Mouse (Mus musculus) MEL (cell line): ENCODE measurements around the gene Slc16a13.

Experiments
- CTCF ChIP-seq, 3 experiments: IDR thresholded peaks in 2 of 3; conservative IDR thresholded peaks in 1 of 3; 2 replicates each; pipeline ENCODE4 v1.5.1; 2011 to 2012; ENCODE audit warnings: low read length in 3 of 3, low read depth in 2 of 3, mild to moderate bottlenecking in 2 of 3, improper control_type of control experiment in 1 of 3, inconsistent platforms in 1 of 3, mixed read lengths in 1 of 3, moderate library complexity in 1 of 3; ENCODE audit not compliant: control insufficient read depth in 1 of 3, insufficient read depth in 1 of 3, poor library complexity in 1 of 3, severe bottlenecking in 1 of 3
- KAT2A ChIP-seq: conservative IDR thresholded peaks from 2 replicates; pipeline ENCODE4 v1.6.1; 2012; ENCODE audit warnings: low read depth, low read length, improper control_type of control experiment, inconsistent platforms
- ZC3H11A ChIP-seq: IDR thresholded peaks from 2 replicates; pipeline ENCODE4 v1.6.1; 2012; ENCODE audit warnings: low read depth, mild to moderate bottlenecking, inconsistent platforms, low read length, improper control_type of control experiment
- ZNF384 ChIP-seq: IDR thresholded peaks from 2 replicates; pipeline ENCODE4 v1.6.1; 2012; ENCODE audit warnings: low read depth, mild to moderate bottlenecking, inconsistent platforms, low read length, improper control_type of control experiment

GRCm38 (mm10) chr11:70174491-70174890 lies 46.4 kb downstream of the Slc16a13 start:
- TF ChIP-seq CTCF (IDR thresholded peaks at IDR 0.05 in 2 of 3, conservative IDR thresholded peaks at IDR 0.05 in 1 of 3; ENCODE audit: control insufficient read depth in 1 of 3, insufficient read depth in 1 of 3, low read depth in 2 of 3, low read length in 3 of 3, poor library complexity in 1 of 3, severe bottlenecking in 1 of 3) (no peak), KAT2A (no peak), ZC3H11A (no peak), ZNF384 (no peak)
